Mouse (Mus musculus): ENCODE measurements around the gene Slc12a4. TPM values are rescaled to one million over a fixed set of nuclear protein-coding genes. Genes with fewer than 3 reads are reported as not detected.

Gene Slc12a4
- polyA plus RNA-seq, 1 experiment = not detected

DNA sequence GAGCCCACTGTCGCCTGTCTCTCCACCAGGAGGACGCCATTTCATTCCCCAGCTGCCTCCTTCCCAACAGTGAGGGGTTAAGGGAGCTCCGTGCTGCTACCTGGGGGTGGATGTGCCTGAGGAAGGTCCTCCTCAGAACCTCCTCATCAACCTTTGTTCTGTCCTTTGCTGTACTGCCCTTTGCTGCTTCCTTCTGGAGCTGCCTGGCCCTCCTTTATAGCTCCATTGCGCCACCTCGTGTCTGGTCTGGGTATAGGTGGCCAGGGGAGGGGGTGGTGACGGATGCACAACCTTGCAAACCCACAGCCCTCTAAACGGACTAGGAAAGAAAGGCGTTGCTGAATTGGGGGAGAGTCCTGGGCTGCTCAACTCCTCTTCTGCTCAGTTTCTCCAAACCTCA lies 35.3 kb downstream of the Slc12a4 start:
- Histone ChIP-seq H3K4me3 (ENCODE audit: insufficient read depth, low read depth, low read length) (no peak overlapping the region), H3K27ac (ENCODE audit: insufficient read depth, low read depth, low read length) (no peak overlapping the region), H3K4me1 (ENCODE audit: control insufficient read depth, insufficient read depth, low read length) (peaks cover 8% of the 10 kb centered on the region)
- TF ChIP-seq POLR2A (IDR thresholded peaks at IDR 0.05; ENCODE audit: insufficient read depth, low read depth, low read length) = no peak
- TF ChIP-seq CTCF (IDR thresholded peaks at IDR 0.05; ENCODE audit: insufficient read depth, low read depth, low read length) = peak; percentile 83
- WGBS = 14% methylated on average over 8 of the region's 8 CpGs

- H3K4me1 ChIP-seq (ENCODE audit: control insufficient read depth, insufficient read depth, low read length) = peaks cover 9% of the 10 kb centered on the region
- H3K4me3 ChIP-seq (ENCODE audit: insufficient read depth, low read depth, low read length) = no peak overlapping the region
- TF ChIP-seq POLR2A (IDR thresholded peaks at IDR 0.05; ENCODE audit: insufficient read depth, low read depth, low read length) = no peak
- no peak for TF ChIP-seq CTCF (IDR thresholded peaks at IDR 0.05; ENCODE audit: insufficient read depth, low read depth, low read length)
- 56% methylated on average over 3 of the region's 3 CpGs for WGBS
- no peak overlapping the region for H3K27ac ChIP-seq (ENCODE audit: insufficient read depth, low read depth, low read length)
These were observed 40.8 kb downstream of the Slc12a4 start for GRCm38 (mm10) chr8:105925123-105925522.

DNA sequence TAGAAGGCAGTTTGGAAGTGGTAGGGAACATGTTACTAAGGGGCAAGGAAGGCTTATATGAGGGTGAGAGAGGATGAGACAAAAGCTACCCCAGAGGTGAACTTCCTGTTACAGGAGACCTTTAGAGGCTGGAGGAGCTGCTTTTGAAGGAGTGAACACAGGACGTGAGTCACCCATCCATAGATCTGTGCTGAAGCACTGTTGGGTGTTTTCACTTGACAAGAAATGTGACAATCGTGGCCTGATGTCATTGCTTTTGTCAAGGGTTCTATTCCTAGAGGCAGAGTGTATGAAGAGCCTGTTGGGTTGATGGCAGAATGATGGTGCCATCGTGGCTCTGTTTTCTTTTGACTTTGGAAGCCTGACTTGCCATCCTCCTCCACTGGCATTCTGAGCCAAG lies 46.5 kb downstream of the Slc12a4 start:
- Histone ChIP-seq H3K4me3 (ENCODE audit: insufficient read depth, low read depth, low read length) (no peak overlapping the region), H3K4me1 (ENCODE audit: control insufficient read depth, insufficient read depth, low read length) (peaks cover 11% of the 10 kb centered on the region), H3K27ac (ENCODE audit: insufficient read depth, low read depth, low read length) (no peak overlapping the region)
- TF ChIP-seq CTCF (IDR thresholded peaks at IDR 0.05; ENCODE audit: insufficient read depth, low read depth, low read length) (no peak), POLR2A (IDR thresholded peaks at IDR 0.05; ENCODE audit: insufficient read depth, low read depth, low read length) (no peak)
- 69% methylated on average over 3 of the region's 3 CpGs for WGBS

- TF ChIP-seq POLR2A (IDR thresholded peaks at IDR 0.05; ENCODE audit: insufficient read depth, low read depth, low read length) (no peak), CTCF (IDR thresholded peaks at IDR 0.05; ENCODE audit: insufficient read depth, low read depth, low read length) (no peak)
- H3K27ac ChIP-seq (ENCODE audit: insufficient read depth, low read depth, low read length) = 0 out of 2 replicates have a peak overlapping the region, but pooled peaks have one; percentile 85
- H3K4me3 ChIP-seq (ENCODE audit: insufficient read depth, low read depth, low read length) = peak overlapping the region; percentile 97
- no peaks in the 10 kb centered on the region; the same call in 1 of the 2 replicates for H3K4me1 ChIP-seq (ENCODE audit: control insufficient read depth, insufficient read depth, low read length)
- 28% methylated on average over 16 of the region's 16 CpGs for WGBS
These were observed 64.8 kb downstream of the Slc12a4 start for GRCm38 (mm10) chr8:105900941-105901616.

DNA sequence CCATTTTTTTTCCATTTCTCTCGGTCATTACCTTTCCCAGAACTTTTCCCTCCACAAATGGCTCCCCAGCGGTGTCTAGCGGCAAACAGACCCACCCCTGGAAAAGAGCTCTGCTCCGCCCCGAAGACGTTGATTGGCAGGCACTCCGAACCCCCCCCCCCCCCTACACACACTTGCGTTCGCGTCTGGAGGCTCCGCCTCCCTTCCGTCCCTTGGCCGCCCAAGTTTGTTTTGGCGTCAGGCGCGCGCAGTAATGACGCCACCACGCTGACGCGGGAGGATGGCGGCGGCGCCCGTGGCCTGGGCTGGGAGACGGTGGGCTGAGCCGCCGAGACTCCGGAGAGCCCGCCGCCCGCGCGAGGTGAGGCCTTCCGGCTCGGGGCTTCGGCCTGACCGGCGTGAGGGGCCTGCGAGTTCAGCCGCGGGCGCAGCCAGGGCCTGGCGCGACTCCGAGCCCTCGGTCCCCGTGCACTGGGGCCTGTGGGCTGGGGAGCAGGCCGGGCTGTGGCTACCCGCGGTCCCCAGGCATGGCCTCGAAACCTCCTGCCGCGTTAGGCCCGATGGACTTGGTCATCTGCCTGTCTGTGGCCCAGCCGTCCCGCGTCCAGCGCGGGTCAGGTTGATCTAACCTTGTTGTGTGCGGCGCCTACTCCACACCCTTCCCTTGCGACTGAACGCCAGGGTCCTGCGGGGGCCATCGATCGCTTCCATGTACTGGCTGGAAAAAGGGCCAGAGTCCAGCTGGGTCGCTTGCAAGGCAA lies 65.5 kb downstream of the Slc12a4 start, which contains the start of gene Pskh1:
TSS of gene Pskh1 (plus strand) at position 262 of the 761 bp plus-strand sequence.
- H3K4me3 ChIP-seq (ENCODE audit: insufficient read depth, low read depth, low read length) = peak within 1 kb of the TSS; percentile 97
- TF ChIP-seq CTCF (IDR thresholded peaks at IDR 0.05; ENCODE audit: insufficient read depth, low read depth, low read length) (no peak), POLR2A (IDR thresholded peaks at IDR 0.05; ENCODE audit: insufficient read depth, low read depth, low read length) (peak; percentile 84)
- H3K27ac ChIP-seq (ENCODE audit: insufficient read depth, low read depth, low read length) = peak within 1 kb of the TSS; percentile 85
- under 1% methylated on average over 68 of the region's 68 CpGs for WGBS
- H3K4me1 ChIP-seq (ENCODE audit: control insufficient read depth, insufficient read depth, low read length) = no peaks in the 10 kb centered on the region; the same call in 1 of the 2 replicates

GRCm38 (mm10) chr8:105897801-105898480 lies 68.0 kb downstream of the Slc12a4 start:
- H3K4me3 ChIP-seq (ENCODE audit: insufficient read depth, low read depth, low read length) = no peak overlapping the region
- WGBS = 77% methylated on average over 9 of the region's 9 CpGs

More at GRCm38 (mm10) chr8:105897801-105898480, 68.0 kb downstream of the Slc12a4 start:
- Histone ChIP-seq H3K27ac (ENCODE audit: insufficient read depth, low read depth, low read length) (no peak overlapping the region), H3K4me1 (ENCODE audit: control insufficient read depth, insufficient read depth, low read length) (peaks cover 12% of the 10 kb centered on the region)
- TF ChIP-seq CTCF (IDR thresholded peaks at IDR 0.05; ENCODE audit: insufficient read depth, low read depth, low read length) (no peak), POLR2A (IDR thresholded peaks at IDR 0.05; ENCODE audit: insufficient read depth, low read depth, low read length) (no peak)

Other genes with a start within 250 kb of the Slc12a4 start
- gene Gfod2, start 207.4 kb downstream of the Slc12a4 start, polyA plus RNA-seq (2012; ENCODE audit: insufficient read depth, insufficient read length, low replicate concordance, missing spikeins) = not detected in 2 replicates
- gene Ranbp10, start 138.7 kb downstream of the Slc12a4 start, polyA plus RNA-seq (2012; ENCODE audit: insufficient read depth, insufficient read length, low replicate concordance, missing spikeins) = not detected in 2 replicates
- gene Tsnaxip1, start 138.4 kb downstream of the Slc12a4 start, polyA plus RNA-seq (2012; ENCODE audit: insufficient read depth, insufficient read length, low replicate concordance, missing spikeins) = not detected in 2 replicates
- gene Cenpt, start 112.8 kb downstream of the Slc12a4 start, polyA plus RNA-seq (2012; ENCODE audit: insufficient read depth, insufficient read length, low replicate concordance, missing spikeins) = not detected in 2 replicates
- not detected in 2 replicates for gene Thap11, start 111.0 kb downstream of the Slc12a4 start, polyA plus RNA-seq (2012; ENCODE audit: insufficient read depth, insufficient read length, low replicate concordance, missing spikeins)
- gene Nutf2, start 105.5 kb downstream of the Slc12a4 start, polyA plus RNA-seq (2012; ENCODE audit: insufficient read depth, insufficient read length, low replicate concordance, missing spikeins) = not detected in 2 replicates
- gene Edc4, start 85.2 kb downstream of the Slc12a4 start, polyA plus RNA-seq (2012; ENCODE audit: insufficient read depth, insufficient read length, low replicate concordance, missing spikeins) = not detected in 2 replicates
- not detected in 2 replicates for gene Nrn1l, start 72.5 kb downstream of the Slc12a4 start, polyA plus RNA-seq (2012; ENCODE audit: insufficient read depth, insufficient read length, low replicate concordance, missing spikeins)
- not detected in 2 replicates for gene Pskh1, start 65.7 kb downstream of the Slc12a4 start, polyA plus RNA-seq (2012; ENCODE audit: insufficient read depth, insufficient read length, low replicate concordance, missing spikeins)
- gene Ctrl, start 32.2 kb downstream of the Slc12a4 start, polyA plus RNA-seq (2012; ENCODE audit: insufficient read depth, insufficient read length, low replicate concordance, missing spikeins) = not detected in 2 replicates
- not detected in 2 replicates for gene Psmb10, start 27.7 kb downstream of the Slc12a4 start, polyA plus RNA-seq (2012; ENCODE audit: insufficient read depth, insufficient read length, low replicate concordance, missing spikeins)
- not detected in 2 replicates for gene Lcat, start 22.7 kb downstream of the Slc12a4 start, polyA plus RNA-seq (2012; ENCODE audit: insufficient read depth, insufficient read length, low replicate concordance, missing spikeins)
- not detected in 2 replicates for gene Dpep3, start 13.3 kb upstream of the Slc12a4 start, polyA plus RNA-seq (2012; ENCODE audit: insufficient read depth, insufficient read length, low replicate concordance, missing spikeins)
- not detected in 2 replicates for gene Dus2, start 25.2 kb upstream of the Slc12a4 start, polyA plus RNA-seq (2012; ENCODE audit: insufficient read depth, insufficient read length, low replicate concordance, missing spikeins)
- not detected in 2 replicates for gene Dpep2nb, start 39.9 kb upstream of the Slc12a4 start, polyA plus RNA-seq (2012; ENCODE audit: insufficient read depth, insufficient read length, low replicate concordance, missing spikeins)
- gene Ddx28, start 45.8 kb upstream of the Slc12a4 start, polyA plus RNA-seq (2012; ENCODE audit: insufficient read depth, insufficient read length, low replicate concordance, missing spikeins) = not detected in 2 replicates
- 102 and 111 TPM in 2 replicates for gene Nfatc3, start 92.7 kb upstream of the Slc12a4 start, polyA plus RNA-seq (2012; ENCODE audit: insufficient read depth, insufficient read length, low replicate concordance, missing spikeins)
- gene Esrp2, start 170.9 kb upstream of the Slc12a4 start, polyA plus RNA-seq (2012; ENCODE audit: insufficient read depth, insufficient read length, low replicate concordance, missing spikeins) = not detected in 2 replicates
- not detected in 2 replicates for gene Pla2g15, start 184.3 kb upstream of the Slc12a4 start, polyA plus RNA-seq (2012; ENCODE audit: insufficient read depth, insufficient read length, low replicate concordance, missing spikeins)
- gene Slc7a6, start 202.8 kb upstream of the Slc12a4 start, polyA plus RNA-seq (2012; ENCODE audit: insufficient read depth, insufficient read length, low replicate concordance, missing spikeins) = not detected in 2 replicates
- not detected in 2 replicates for gene Slc7a6os, start 244.8 kb upstream of the Slc12a4 start, polyA plus RNA-seq (2012; ENCODE audit: insufficient read depth, insufficient read length, low replicate concordance, missing spikeins)
- gene Prmt7, start 244.8 kb upstream of the Slc12a4 start, polyA plus RNA-seq (2012; ENCODE audit: insufficient read depth, insufficient read length, low replicate concordance, missing spikeins) = not detected in 2 replicates